Mouse (Mus musculus) T-helper 2 cell (primary cell): ENCODE results near the gene Olfr635.
"Not testable (repeated sequence)": the region's sequence is repeated elsewhere in the genome, so short reads cannot be mapped to it uniquely, and the experiment has no call there.

Experiments used
- in situ Hi-C: fragments of 300-600 bp; cut with MboI, MseI; formaldehyde crosslinking; loops from one replicate; pipeline ENCODE4 v1.15.1; 2025; ENCODE audit warnings: high pct_unique_total_duplicates

Olfr635 gene

DNA sequence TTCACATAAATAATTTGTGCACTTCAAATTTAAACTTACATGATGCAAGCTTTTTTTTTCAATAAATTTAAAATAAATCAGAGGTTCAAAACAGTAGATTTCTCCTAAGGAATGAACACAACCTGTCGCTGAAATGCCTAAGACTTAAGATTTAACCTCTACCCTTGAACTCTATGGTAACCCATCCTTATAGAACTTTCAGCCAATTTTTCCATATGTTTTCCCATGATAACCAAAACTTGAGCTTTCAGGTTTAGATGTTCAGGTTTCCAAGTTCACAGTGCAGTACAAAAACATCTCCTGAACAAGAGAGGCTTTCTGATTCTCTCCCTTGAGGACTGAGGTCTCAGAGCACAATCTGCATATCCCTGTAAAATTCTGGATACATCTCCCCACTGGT, at the start of gene Olfr635:
TSS of gene Olfr635 (plus strand) at position 301 of the 400 bp plus-strand sequence.
- in situ Hi-C loops = no loop called here

- in situ Hi-C loops = no loop called here
Measured at GRCm38 (mm10) chr7:103928525-103928924, 42.4 kb upstream of the Olfr635 start, which contains the start of gene Olfr631. Gene Olfr631 (plus strand): TSS chr7:103928825.

- in situ Hi-C loops = no loop called here
Measured at GRCm38 (mm10) chr7:103934264-103934663, 36.7 kb upstream of the Olfr635 start, which contains the start of gene Olfr632. Gene Olfr632 (plus strand): TSS chr7:103934347.

- in situ Hi-C loops = no loop called here
Measured at GRCm38 (mm10) chr7:103942730-103943129, 28.2 kb upstream of the Olfr635 start.

- in situ Hi-C loops = no loop called here
Measured at GRCm38 (mm10) chr7:103944137-103944536, 26.8 kb upstream of the Olfr635 start, which contains the start of gene Olfr633. Gene Olfr633 (plus strand): TSS chr7:103944437.

DNA sequence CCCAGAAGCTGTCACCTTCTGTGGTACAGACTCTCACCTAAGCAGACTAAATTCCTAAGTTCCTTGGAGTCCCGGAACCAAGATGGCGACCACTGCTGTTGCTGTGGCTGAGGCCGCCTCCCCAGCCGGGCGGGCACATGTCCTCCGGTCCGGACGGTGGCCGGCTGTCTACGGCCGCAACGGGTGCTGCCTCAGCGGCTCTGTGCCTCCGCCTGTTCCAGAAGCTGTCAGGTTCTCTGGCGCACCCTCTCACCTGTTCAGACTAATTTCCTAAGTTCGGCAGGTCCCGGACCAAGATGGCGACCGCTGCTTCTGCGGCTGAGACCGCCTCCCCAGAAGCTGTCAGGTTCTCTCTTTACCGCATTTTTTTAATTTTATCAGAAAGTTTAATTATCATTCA, 4.1 kb upstream of the Olfr635 start:
- in situ Hi-C loops = not testable (repeated sequence)

DNA sequence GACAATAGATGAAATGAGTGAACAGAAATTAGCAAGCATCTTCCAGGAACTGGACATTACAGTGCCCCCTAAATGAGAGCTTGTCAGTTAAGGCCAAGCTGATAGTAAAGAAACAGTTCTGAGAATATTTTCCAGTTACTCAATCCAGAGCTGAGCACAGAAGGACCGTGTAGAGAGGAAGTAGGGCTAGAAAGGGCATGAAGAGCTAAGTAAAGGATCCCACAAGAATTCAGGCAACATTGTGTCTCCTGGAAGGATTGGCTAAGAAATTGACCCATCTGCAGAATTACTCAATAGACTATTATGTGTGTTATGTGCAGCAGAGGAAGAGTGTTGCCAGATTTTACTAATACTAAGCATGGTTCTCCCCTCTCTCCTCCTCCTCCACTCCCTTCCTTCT, 830 bp downstream of the Olfr635 start:
- in situ Hi-C loops = no loop called here

- in situ Hi-C loops = no loop called here
Measured at GRCm38 (mm10) chr7:103998446-103998845, 27.5 kb downstream of the Olfr635 start, which contains the start of gene Olfr638. Gene Olfr638 (plus strand): TSS chr7:103998746.

GRCm38 (mm10) chr7:103999124-103999523, 28.2 kb downstream of the Olfr635 start:
- in situ Hi-C loops = no loop called here

DNA sequence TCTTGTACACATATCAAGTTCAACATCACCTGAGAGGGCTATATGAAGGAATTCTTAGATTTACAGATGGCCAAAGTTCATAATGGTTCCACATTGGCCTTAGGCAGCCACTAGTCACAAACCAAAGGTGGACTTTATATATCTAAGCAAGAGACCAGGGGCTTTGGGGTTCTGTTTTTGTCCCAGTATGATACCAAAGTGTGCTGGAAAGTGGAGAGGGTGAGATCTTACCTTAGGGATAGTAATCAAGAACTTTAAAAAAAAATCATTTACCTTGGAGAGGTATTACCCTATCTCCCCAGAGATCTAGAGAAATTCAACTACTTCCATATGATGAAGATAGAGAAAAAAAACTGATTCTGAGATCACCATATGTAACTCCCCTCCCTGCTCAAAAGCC, 46.3 kb downstream of the Olfr635 start, which contains the start of gene Olfr639:
TSS of gene Olfr639 (minus strand) at position 101 of the 400 bp plus-strand sequence.
- in situ Hi-C loops = no loop called here

- in situ Hi-C loops = no loop called here
Measured at GRCm38 (mm10) chr7:104018953-104019352, 48.0 kb downstream of the Olfr635 start.

DNA sequence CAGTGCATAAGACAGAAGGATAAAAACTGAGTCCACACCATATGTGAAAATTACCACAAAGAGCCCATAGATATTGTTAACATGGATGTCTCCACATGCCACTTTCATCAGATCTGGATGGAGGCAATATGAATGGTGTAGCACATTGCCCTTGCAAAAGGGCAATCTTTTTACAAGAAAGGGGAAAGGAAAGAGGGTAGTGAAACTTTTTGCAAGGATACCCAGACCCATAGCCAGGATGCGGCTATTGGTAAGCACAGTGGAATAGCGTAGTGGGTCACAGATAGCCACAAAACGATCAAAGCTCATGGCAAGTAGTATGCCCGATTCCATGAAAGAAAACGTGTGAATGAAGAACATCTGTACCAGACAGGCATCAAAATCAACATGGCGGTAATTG, 50.7 kb downstream of the Olfr635 start:
- in situ Hi-C loops = no loop called here

GRCm38 (mm10) chr7:104025473-104025872, 54.5 kb downstream of the Olfr635 start, which contains the start of gene Olfr640:
Gene Olfr640 (minus strand): TSS chr7:104025573.
- in situ Hi-C loops = no loop called here

- in situ Hi-C loops = no loop called here
Measured at GRCm38 (mm10) chr7:104026978-104027377, 56.0 kb downstream of the Olfr635 start.

DNA sequence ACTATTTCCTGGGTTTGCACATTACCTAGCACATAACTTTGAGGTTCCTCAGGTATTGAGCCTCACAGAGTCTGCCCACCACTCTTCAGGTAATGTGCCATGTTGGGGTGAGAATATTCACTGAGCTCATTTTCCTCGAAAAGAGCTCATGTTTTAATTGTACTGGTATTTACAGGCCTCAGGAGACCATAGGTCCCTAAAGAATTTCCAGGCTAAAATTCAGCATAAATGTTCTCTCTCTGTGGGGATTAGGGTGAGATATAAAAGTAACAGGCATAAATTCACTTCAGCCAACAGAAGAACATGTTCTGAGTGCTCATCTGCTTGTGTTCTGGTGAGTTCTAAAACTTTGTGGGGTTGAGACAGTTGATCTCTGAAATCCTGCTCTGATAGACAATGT, 64.2 kb downstream of the Olfr635 start, which contains the start of gene Olfr641:
TSS of gene Olfr641 (plus strand) at position 301 of the 400 bp plus-strand sequence.
- in situ Hi-C loops = no loop called here
